Mouse (Mus musculus) heart, embryonic 13.5 days (tissue): ENCODE measurements around the gene Ccr6. TPM values are rescaled to one million over a fixed set of nuclear protein-coding genes. Genes with fewer than 3 reads are reported as not detected.
A peak's percentile ranks its signal among the peaks of the same experiment; 100 is the strongest.

Source experiments
- ATAC-seq: fragments of 200-750 bp; cut with Nextera tagmentation; 2 replicates; pipeline ENCODE4 v1.8.0; 2017; ENCODE audit warnings: moderate TSS enrichment; ENCODE audit not compliant: insufficient number of reproducible peaks, low FRiP score, low TSS enrichment; ENCODE audit errors: extremely low read depth
- H3K27ac ChIP-seq: fragments of 300-500 bp; sonication (generic); replicated peaks from 2 replicates; pipeline ENCODE4 v1.5.1; 2015; ENCODE audit warnings: moderate library complexity, mild to moderate bottlenecking, inconsistent platforms
- H3K27me3 ChIP-seq: fragments of 300-500 bp; sonication (generic); replicated peaks from 2 replicates; pipeline ENCODE4 v1.6.1; 2015; ENCODE audit warnings: mild to moderate bottlenecking, inconsistent platforms
- H3K36me3 ChIP-seq: fragments of 300-500 bp; sonication (generic); 2 replicates; pipeline ENCODE4 v1.6.1; 2015; ENCODE audit warnings: mild to moderate bottlenecking, inconsistent platforms
- H3K4me1 ChIP-seq: fragments of 300-500 bp; sonication (generic); 2 replicates; pipeline ENCODE4 v1.6.1; 2015; ENCODE audit warnings: inconsistent platforms
- H3K4me2 ChIP-seq: fragments of 300-500 bp; sonication (generic); 2 replicates; pipeline ENCODE4 v1.6.1; 2015; ENCODE audit warnings: inconsistent platforms, mild to moderate bottlenecking, moderate library complexity
- H3K4me3 ChIP-seq: fragments of 300-500 bp; sonication (generic); 2 replicates; pipeline ENCODE4 v1.5.1; 2015; ENCODE audit warnings: moderate library complexity, mild to moderate bottlenecking, inconsistent platforms
- H3K9ac ChIP-seq: fragments of 300-500 bp; sonication (generic); 2 replicates; pipeline ENCODE4 v1.6.1; 2015; ENCODE audit warnings: inconsistent platforms, mild to moderate bottlenecking, moderate library complexity
- H3K9me3 ChIP-seq: fragments of 300-500 bp; sonication (generic); 2 replicates; pipeline ENCODE4 v1.6.1; 2016; ENCODE audit warnings: inconsistent platforms
- WGBS: fragments of 180-500 bp; shearing (Covaris S2); methylation state at CpG from one replicate; pipeline ENCODE4 v1.1.7; 2015; ENCODE audit warnings: mixed read lengths; 5-methylcytosine and 5-hydroxymethylcytosine counted together
- polyA plus RNA-seq: library from polyadenylated mRNA; unstranded; fragments of >200 nt; fragmentation: Nextera tagmentation; extraction: Ambion mirVana; gene quantifications from 2 replicates; pipeline ENCODE4 v1.2.1, GENCODE M21; 2015

The Ccr6 gene
- polyA plus RNA-seq, 1 experiment from 2014 or later: not detected

GRCm38 (mm10) chr17:8285056-8285455 is 49.2 kb downstream of the Ccr6 start:
- H3K4me1 ChIP-seq: peaks cover 21% of the 10 kb centered on the region
- peak overlapping the region; percentile 88 for H3K9ac ChIP-seq
- H3K9me3 ChIP-seq: no peaks in the 10 kb centered on the region
- 0 out of 2 replicates have a peak, but pooled peaks cover 3% of the 10 kb centered on the region for H3K27me3 ChIP-seq
- no peak overlapping the region for H3K27ac ChIP-seq
- H3K4me2 ChIP-seq: peak overlapping the region; percentile 88
- ATAC-seq: no peak
- WGBS: 35% methylated on average over 8 of the region's 8 CpGs
- peaks cover 13% of the 10 kb centered on the region for H3K36me3 ChIP-seq
- H3K4me3 ChIP-seq: peak overlapping the region; percentile 91

GRCm38 (mm10) chr17:8286987-8287386 is 51.1 kb downstream of the Ccr6 start:
- WGBS: 90% methylated on average over 4 of the region's 4 CpGs
- no peak overlapping the region for H3K4me2 ChIP-seq
- no peak for ATAC-seq
- no peak overlapping the region for H3K27ac ChIP-seq
- H3K9ac ChIP-seq: no peak overlapping the region
- H3K4me3 ChIP-seq: no peak overlapping the region
- H3K27me3 ChIP-seq: no peaks in the 10 kb centered on the region
- H3K4me1 ChIP-seq: peaks cover 21% of the 10 kb centered on the region
- no peaks in the 10 kb centered on the region for H3K9me3 ChIP-seq
- H3K36me3 ChIP-seq: peaks cover 16% of the 10 kb centered on the region

- 91% methylated on average over 3 of the region's 3 CpGs for WGBS
- Histone ChIP-seq H3K27me3 (no peaks in the 10 kb centered on the region), H3K4me1 (peaks cover 8% of the 10 kb centered on the region), H3K36me3 (peaks cover 24% of the 10 kb centered on the region), H3K4me3 (no peak overlapping the region), H3K9me3 (no peaks in the 10 kb centered on the region), H3K4me2 (no peak overlapping the region), H3K27ac (no peak overlapping the region), H3K9ac (no peak overlapping the region)
- ATAC-seq: no peak
These were observed 54.3 kb downstream of the Ccr6 start for GRCm38 (mm10) chr17:8289993-8290679.

GRCm38 (mm10) chr17:8290736-8291135 is 54.9 kb downstream of the Ccr6 start:
- no peak overlapping the region for H3K27ac ChIP-seq
- H3K4me3 ChIP-seq: no peak overlapping the region
- H3K4me1 ChIP-seq: 0 out of 2 replicates have a peak, but pooled peaks cover 4% of the 10 kb centered on the region
- ATAC-seq: no peak
- no peaks in the 10 kb centered on the region for H3K27me3 ChIP-seq
- H3K9me3 ChIP-seq: no peaks in the 10 kb centered on the region
- H3K9ac ChIP-seq: no peak overlapping the region
- peaks cover 29% of the 10 kb centered on the region for H3K36me3 ChIP-seq
- H3K4me2 ChIP-seq: no peak overlapping the region

GRCm38 (mm10) chr17:8295825-8296224 is 60.0 kb downstream of the Ccr6 start:
- no peak overlapping the region for H3K4me3 ChIP-seq
- H3K27me3 ChIP-seq: no peaks in the 10 kb centered on the region
- peaks cover 33% of the 10 kb centered on the region for H3K36me3 ChIP-seq
- H3K4me1 ChIP-seq: no peaks in the 10 kb centered on the region
- no peak for ATAC-seq
- H3K27ac ChIP-seq: no peak overlapping the region
- H3K9ac ChIP-seq: no peak overlapping the region
- no peak overlapping the region for H3K4me2 ChIP-seq
- H3K9me3 ChIP-seq: no peaks in the 10 kb centered on the region

GRCm38 (mm10) chr17:8296313-8296844 is 60.5 kb downstream of the Ccr6 start:
- ATAC-seq: no peak
- H3K4me2 ChIP-seq: no peak overlapping the region
- peaks cover 33% of the 10 kb centered on the region for H3K36me3 ChIP-seq
- H3K9me3 ChIP-seq: no peaks in the 10 kb centered on the region
- no peak overlapping the region for H3K9ac ChIP-seq
- H3K27me3 ChIP-seq: no peaks in the 10 kb centered on the region
- no peak overlapping the region for H3K27ac ChIP-seq
- H3K4me1 ChIP-seq: no peaks in the 10 kb centered on the region
- H3K4me3 ChIP-seq: no peak overlapping the region
- 76% methylated on average over 9 of the region's 9 CpGs for WGBS

GRCm38 (mm10) chr17:8297746-8298145 is 61.9 kb downstream of the Ccr6 start:
- no peak overlapping the region for H3K4me2 ChIP-seq
- no peak overlapping the region for H3K9ac ChIP-seq
- H3K27ac ChIP-seq: no peak overlapping the region
- no peaks in the 10 kb centered on the region for H3K4me1 ChIP-seq
- no peak for ATAC-seq
- no peaks in the 10 kb centered on the region for H3K9me3 ChIP-seq
- 78% methylated on average over 5 of the region's 5 CpGs for WGBS
- no peaks in the 10 kb centered on the region for H3K27me3 ChIP-seq
- H3K36me3 ChIP-seq: peaks cover 33% of the 10 kb centered on the region
- H3K4me3 ChIP-seq: no peak overlapping the region

GRCm38 (mm10) chr17:8298281-8298680 is 62.4 kb downstream of the Ccr6 start:
- Histone ChIP-seq H3K27me3 (no peaks in the 10 kb centered on the region), H3K36me3 (peaks cover 31% of the 10 kb centered on the region), H3K9me3 (no peaks in the 10 kb centered on the region), H3K4me3 (no peak overlapping the region), H3K27ac (no peak overlapping the region), H3K4me2 (no peak overlapping the region), H3K4me1 (no peaks in the 10 kb centered on the region), H3K9ac (no peak overlapping the region)
- ATAC-seq: no peak
- WGBS: 87% methylated on average over 2 of the region's 2 CpGs

- Histone ChIP-seq H3K27ac (no peak overlapping the region), H3K9me3 (no peaks in the 10 kb centered on the region), H3K27me3 (no peaks in the 10 kb centered on the region), H3K4me3 (no peak overlapping the region), H3K4me2 (no peak overlapping the region), H3K9ac (no peak overlapping the region), H3K4me1 (no peaks in the 10 kb centered on the region), H3K36me3 (peaks cover 25% of the 10 kb centered on the region)
- ATAC-seq: no peak
These were observed 63.7 kb downstream of the Ccr6 start for GRCm38 (mm10) chr17:8299524-8299923.

GRCm38 (mm10) chr17:8301515-8301914 is 65.7 kb downstream of the Ccr6 start:
- Histone ChIP-seq H3K27me3 (no peaks in the 10 kb centered on the region), H3K9me3 (no peaks in the 10 kb centered on the region), H3K4me1 (no peaks in the 10 kb centered on the region), H3K27ac (no peak overlapping the region), H3K4me2 (no peak overlapping the region), H3K4me3 (no peak overlapping the region), H3K9ac (no peak overlapping the region), H3K36me3 (peaks cover 16% of the 10 kb centered on the region)
- ATAC-seq: no peak
- 76% methylated on average over 4 of the region's 4 CpGs for WGBS

- Histone ChIP-seq H3K4me1 (no peaks in the 10 kb centered on the region), H3K27me3 (no peaks in the 10 kb centered on the region), H3K27ac (no peak overlapping the region), H3K9ac (no peak overlapping the region), H3K4me2 (no peak overlapping the region), H3K9me3 (no peaks in the 10 kb centered on the region), H3K36me3 (peaks cover 11% of the 10 kb centered on the region), H3K4me3 (no peak overlapping the region)
- ATAC-seq: no peak
- 63% methylated on average over 7 of the region's 7 CpGs for WGBS
These were observed 67.1 kb downstream of the Ccr6 start for GRCm38 (mm10) chr17:8302772-8303438.

- no peaks in the 10 kb centered on the region for H3K27me3 ChIP-seq
- H3K4me1 ChIP-seq: no peaks in the 10 kb centered on the region
- no peak overlapping the region for H3K4me3 ChIP-seq
- H3K36me3 ChIP-seq: peaks cover 3% of the 10 kb centered on the region
- WGBS: 61% methylated on average over 5 of the region's 5 CpGs
- H3K27ac ChIP-seq: no peak overlapping the region
- H3K4me2 ChIP-seq: no peak overlapping the region
- no peaks in the 10 kb centered on the region for H3K9me3 ChIP-seq
- no peak overlapping the region for H3K9ac ChIP-seq
- ATAC-seq: no peak
These were observed 67.8 kb downstream of the Ccr6 start for GRCm38 (mm10) chr17:8303671-8304070.
